Mouse (Mus musculus): ENCODE measurements around the gene Apoc2. TPM values are rescaled to one million over a fixed set of nuclear protein-coding genes. Genes with fewer than 3 reads are reported as not detected.

The Apoc2 gene
- polyA plus RNA-seq, 1 experiment from 2014 or later: not detected

DNA sequence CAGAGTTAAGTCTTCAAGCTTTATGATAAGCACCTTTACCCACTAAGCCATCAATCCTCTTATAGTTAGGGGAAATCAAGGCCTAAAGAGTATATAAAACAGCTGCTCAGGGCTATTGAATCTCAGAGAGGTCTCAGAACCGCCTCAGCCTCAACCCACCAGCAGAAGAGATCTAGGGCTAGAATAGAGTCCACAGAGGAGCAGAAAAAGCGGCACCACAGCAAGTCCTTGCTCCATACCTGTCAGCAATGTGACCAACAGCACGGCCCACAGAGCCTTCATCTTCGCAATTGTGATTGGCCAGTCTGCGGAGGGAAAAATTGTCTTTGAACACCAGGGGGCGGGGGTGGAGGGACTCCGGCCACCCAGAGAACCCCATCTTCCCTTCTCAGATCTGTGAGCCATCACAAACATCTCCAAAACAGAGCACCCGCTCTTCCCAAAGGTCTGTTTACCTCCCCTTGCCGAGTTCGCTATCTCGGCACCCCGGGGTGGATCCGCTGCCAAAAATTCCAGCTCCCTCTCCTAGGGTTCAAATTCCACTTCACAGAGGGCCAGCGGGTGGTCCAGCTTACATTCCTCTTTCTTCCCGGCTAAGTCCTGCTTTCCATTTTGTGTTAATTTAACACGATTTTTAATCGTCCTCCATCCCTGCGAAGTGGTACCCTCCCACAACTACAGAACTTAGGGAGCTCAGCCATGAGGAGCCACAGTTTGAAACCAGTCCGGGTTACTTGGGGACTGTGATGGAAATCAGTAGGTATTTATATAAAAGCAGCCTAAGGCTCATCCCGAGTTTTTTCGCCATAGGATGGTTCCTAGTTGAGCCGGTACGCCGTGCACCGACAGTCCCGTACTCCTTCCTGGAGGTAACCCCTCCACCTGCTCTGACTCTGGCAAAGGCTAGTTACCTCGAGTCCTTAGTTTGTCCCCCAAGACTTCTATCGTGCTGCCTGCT lies 20.5 kb upstream of the Apoc2 start:
- H3K4me2 ChIP-seq: peak overlapping the region; percentile 64
- H3K4me1 ChIP-seq: peaks cover 26% of the 10 kb centered on the region
- ATAC-seq (ENCODE audit: low FRiP score): no peak
- peaks cover 25% of the 10 kb centered on the region for H3K36me3 ChIP-seq (replicated peaks)
- H3K4me3 ChIP-seq (replicated peaks): peak overlapping the region; percentile 35
- H3K9ac ChIP-seq: peak overlapping the region; percentile 50
- 0 out of 2 replicates have a peak, but pooled peaks cover 6% of the 10 kb centered on the region for H3K9me3 ChIP-seq
- WGBS: 3% methylated on average over 28 of the region's 28 CpGs
- no peak overlapping the region for H3K27ac ChIP-seq
- 0 out of 2 replicates have a peak, but pooled peaks cover 4% of the 10 kb centered on the region for H3K27me3 ChIP-seq

DNA sequence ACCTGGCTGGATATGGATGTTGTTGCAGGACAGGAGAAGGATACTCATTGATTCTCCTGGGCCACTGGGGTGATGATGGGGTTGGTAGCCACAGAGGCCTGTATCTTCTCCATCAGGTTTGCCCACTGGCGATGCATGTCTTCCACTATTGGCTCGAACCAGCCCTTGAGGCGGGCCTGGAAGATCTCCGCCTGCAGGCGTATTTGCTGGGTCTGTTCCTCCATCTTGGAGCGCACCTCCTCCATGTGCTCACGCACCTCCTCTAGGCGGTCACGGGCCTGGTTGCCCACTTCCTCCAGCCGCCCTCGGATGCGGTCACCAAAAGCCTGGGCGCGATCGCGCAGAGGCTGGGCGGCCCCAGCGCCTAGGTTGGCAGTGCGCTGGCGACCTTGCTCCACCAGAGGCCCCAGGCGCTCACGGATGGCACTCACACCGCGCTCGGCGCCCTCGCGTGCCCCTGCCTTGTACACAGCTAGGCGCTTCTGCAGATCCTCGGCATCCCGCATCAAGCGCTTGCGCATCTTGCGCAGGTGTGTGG lies 18.7 kb upstream of the Apoc2 start:
- Histone ChIP-seq H3K27me3 (0 out of 2 replicates have a peak, but pooled peaks cover 4% of the 10 kb centered on the region), H3K9me3 (0 out of 2 replicates have a peak, but pooled peaks cover 6% of the 10 kb centered on the region), H3K4me2 (no peak overlapping the region), H3K36me3 (replicated peaks) (peaks cover 11% of the 10 kb centered on the region; the same call in 1 of the 2 replicates), H3K4me3 (replicated peaks) (no peak overlapping the region), H3K27ac (no peak overlapping the region), H3K4me1 (peaks cover 26% of the 10 kb centered on the region), H3K9ac (no peak overlapping the region)
- 95% methylated on average over 34 of the region's 34 CpGs for WGBS
- ATAC-seq (ENCODE audit: low FRiP score): no peak

DNA sequence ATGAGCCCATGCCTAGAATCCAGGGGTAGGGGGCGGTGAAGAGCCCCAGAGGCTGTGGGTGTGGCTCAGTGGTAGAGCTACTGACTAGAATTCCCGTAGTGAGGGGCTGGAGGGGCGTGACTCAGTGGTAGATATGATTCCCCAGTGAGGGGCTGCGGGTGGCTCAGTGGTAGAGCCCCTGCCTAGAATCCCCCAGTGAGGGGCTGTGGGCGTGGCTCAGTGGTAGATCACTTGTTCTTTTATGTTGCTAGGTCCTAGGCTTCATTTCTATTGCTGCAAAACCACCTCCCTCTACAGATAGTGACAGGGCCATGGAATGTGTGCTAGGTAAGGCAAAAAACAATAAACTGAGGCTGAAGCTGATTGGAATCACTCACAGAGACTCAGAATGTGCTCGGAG lies 18.1 kb upstream of the Apoc2 start:
- Histone ChIP-seq H3K27ac (no peak overlapping the region), H3K36me3 (replicated peaks) (peaks cover 11% of the 10 kb centered on the region; the same call in 1 of the 2 replicates), H3K4me3 (replicated peaks) (no peak overlapping the region), H3K27me3 (0 out of 2 replicates have a peak, but pooled peaks cover 4% of the 10 kb centered on the region), H3K9me3 (0 out of 2 replicates have a peak, but pooled peaks cover 6% of the 10 kb centered on the region), H3K4me1 (peaks cover 24% of the 10 kb centered on the region), H3K9ac (no peak overlapping the region), H3K4me2 (no peak overlapping the region)
- ATAC-seq (ENCODE audit: low FRiP score): no peak
- 87% methylated on average over 6 of the region's 6 CpGs for WGBS

DNA sequence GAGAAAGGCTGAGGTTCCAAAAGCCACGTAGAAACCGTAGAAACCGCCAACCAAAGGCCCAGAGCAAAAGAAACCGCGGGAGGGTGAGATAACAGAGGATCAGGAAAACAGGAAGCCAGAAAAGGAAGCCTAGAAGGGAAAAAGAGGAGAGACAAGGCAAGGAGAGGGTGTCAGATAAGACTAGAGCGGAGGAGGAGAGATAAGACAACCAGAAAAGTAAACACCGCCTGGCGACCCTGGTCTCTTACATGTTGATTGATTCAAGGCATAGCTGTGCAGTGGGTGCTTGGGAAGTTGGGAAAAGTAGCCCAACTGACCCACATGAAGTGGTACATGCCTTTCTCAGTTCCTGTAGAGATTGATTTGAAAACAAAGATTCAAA lies 17.5 kb upstream of the Apoc2 start:
- 75% methylated on average over 8 of the region's 8 CpGs for WGBS

DNA sequence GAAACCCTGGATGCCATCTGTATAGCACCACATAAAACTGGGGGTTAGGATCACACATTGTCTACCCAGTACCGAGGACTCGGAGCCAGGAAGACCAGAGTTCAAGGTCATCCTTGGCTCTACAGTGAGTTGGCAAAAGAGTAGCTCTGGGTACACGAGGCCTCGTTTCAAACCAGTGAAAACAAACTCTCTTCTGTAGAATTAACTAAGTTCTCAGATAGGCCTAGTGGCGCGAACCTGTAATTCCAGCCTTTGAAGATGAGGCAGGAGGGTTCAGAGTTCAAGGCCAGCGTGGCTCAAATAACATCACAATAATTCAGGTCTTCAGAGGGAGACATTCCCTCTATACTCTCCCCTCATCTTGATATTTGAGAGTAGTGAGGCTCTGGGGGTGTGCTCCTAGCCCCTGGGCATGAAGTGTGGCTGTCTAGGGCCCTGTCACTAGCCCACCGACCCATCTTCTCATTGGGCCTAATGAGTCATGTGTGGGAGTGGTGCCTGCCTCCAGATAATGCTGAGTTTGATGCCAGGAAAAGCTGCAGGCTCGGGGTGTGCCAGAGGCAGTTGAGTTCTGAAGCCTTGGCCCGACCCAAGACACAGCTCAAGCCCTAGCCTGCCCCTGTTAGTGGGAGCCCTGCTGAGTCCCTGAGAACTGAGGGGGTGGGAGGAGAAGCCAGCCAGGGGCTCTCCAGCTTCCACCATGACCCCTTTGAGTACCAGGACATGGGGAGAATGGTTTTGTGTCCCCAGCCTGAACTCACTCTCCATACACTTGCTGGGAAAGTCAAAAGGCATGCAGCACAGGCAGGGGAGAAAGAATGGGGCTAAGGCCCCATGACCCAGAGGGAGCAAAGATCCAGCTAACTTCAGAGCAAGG lies 16.8 kb upstream of the Apoc2 start:
- 0 out of 2 replicates have a peak, but pooled peaks cover 6% of the 10 kb centered on the region for H3K9me3 ChIP-seq
- peaks cover 11% of the 10 kb centered on the region; the same call in 1 of the 2 replicates for H3K36me3 ChIP-seq (replicated peaks)
- peaks cover 22% of the 10 kb centered on the region for H3K4me1 ChIP-seq
- no peak overlapping the region for H3K9ac ChIP-seq
- 84% methylated on average over 10 of the region's 10 CpGs for WGBS
- no peak overlapping the region for H3K27ac ChIP-seq
- no peak overlapping the region for H3K4me2 ChIP-seq
- no peak overlapping the region for H3K4me3 ChIP-seq (replicated peaks)
- H3K27me3 ChIP-seq: 0 out of 2 replicates have a peak, but pooled peaks cover 4% of the 10 kb centered on the region
- ATAC-seq (ENCODE audit: low FRiP score): no peak

More for the DNA sequence above, 17.5 kb upstream of the Apoc2 start:
- no peak overlapping the region for H3K9ac ChIP-seq
- ATAC-seq (ENCODE audit: low FRiP score): no peak
- no peak overlapping the region for H3K4me3 ChIP-seq (replicated peaks)
- 0 out of 2 replicates have a peak, but pooled peaks cover 4% of the 10 kb centered on the region for H3K27me3 ChIP-seq
- no peak overlapping the region for H3K27ac ChIP-seq
- H3K4me2 ChIP-seq: no peak overlapping the region
- 0 out of 2 replicates have a peak, but pooled peaks cover 6% of the 10 kb centered on the region for H3K9me3 ChIP-seq
- H3K36me3 ChIP-seq (replicated peaks): peaks cover 11% of the 10 kb centered on the region; the same call in 1 of the 2 replicates
- peaks cover 23% of the 10 kb centered on the region for H3K4me1 ChIP-seq

DNA sequence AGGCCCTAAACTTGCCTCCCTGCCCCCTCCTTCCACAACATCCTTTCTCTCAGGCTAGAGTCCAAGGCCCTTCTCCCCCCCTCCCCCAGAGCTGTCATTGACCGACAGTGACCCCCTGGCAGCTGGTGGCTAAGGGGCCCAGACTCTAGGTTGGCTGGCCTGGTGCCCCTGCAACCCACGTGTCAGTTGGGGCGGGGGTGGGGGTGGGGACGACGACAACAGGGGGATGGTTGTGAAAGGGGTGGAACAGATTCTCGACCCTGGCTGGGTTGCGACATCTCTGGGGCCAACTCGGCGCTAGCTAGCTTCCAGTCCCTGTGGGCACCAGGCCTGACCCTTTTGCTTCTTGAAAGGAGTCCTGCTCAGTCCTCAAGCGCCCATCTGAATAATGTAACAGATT lies 15.7 kb upstream of the Apoc2 start:
- Histone ChIP-seq H3K4me1 (peaks cover 10% of the 10 kb centered on the region), H3K4me3 (replicated peaks) (no peak overlapping the region), H3K4me2 (no peak overlapping the region), H3K9ac (no peak overlapping the region), H3K27ac (no peak overlapping the region), H3K27me3 (no peaks in the 10 kb centered on the region), H3K9me3 (0 out of 2 replicates have a peak, but pooled peaks cover 6% of the 10 kb centered on the region), H3K36me3 (replicated peaks) (peaks cover 11% of the 10 kb centered on the region; the same call in 1 of the 2 replicates)
- ATAC-seq (ENCODE audit: low FRiP score): no peak
- 38% methylated on average over 10 of the region's 10 CpGs for WGBS

DNA sequence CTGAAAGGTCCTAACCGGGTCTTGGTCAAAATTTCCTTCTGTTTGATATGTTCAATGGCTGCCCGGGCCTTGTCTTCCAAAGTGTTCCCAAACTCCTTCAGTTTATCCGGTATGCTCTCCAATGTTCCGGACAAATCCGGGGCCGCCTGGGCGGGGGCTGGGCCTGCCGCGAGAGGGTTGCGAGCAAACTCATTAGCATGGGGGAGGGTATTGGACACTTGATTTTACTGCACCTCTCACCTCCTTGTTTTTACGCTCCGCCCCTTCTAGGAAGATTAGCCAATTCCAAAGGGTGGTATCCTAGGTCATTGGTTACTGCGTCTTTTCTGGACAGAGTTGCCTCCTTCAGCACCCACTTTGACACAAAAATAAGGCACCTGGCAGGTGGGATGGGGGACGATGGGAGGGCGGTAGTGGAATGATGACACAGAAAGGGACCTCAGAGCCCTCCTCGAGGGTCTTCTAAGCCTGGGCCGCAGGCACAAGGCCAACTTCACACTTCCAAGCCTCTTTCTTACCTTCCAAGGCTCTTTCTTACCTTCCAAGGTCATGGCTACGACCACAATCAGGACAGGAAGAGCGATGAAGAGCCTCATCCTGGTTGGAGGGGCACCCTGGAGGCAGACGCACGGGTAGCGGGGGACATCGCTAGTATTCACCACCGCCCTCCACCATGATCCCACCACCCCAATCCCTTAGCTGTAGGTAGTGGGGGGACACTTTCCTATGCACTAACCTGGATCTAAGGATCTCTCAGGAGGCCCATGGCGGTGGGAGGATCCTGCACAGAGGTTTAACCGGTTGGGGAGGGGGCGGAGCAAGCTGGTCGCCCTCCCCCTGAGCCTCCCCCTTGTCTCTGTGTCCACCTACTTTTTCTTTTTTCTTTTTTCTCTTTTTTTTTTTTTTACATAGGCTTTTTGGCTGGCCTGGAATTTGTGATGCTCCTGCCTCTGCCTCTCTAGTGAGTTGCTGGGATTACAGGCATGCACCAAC lies 14.4 kb upstream of the Apoc2 start, which contains the start of gene Apoc1:
TSS of gene Apoc1 (minus strand) at position 788 of the 993 bp plus-strand sequence.
- H3K4me3 ChIP-seq (replicated peaks): no peak within 1 kb of the TSS
- no peak within 1 kb of the TSS for H3K9ac ChIP-seq
- peaks cover 5% of the 10 kb centered on the region; the same call in 1 of the 2 replicates for H3K4me1 ChIP-seq
- H3K27ac ChIP-seq: no peak within 1 kb of the TSS
- no peak for ATAC-seq (ENCODE audit: low FRiP score)
- H3K36me3 ChIP-seq (replicated peaks): peaks cover 11% of the 10 kb centered on the region; the same call in 1 of the 2 replicates
- H3K27me3 ChIP-seq: no peaks in the 10 kb centered on the region
- no peak within 1 kb of the TSS for H3K4me2 ChIP-seq
- 0 out of 2 replicates have a peak, but pooled peaks cover 6% of the 10 kb centered on the region for H3K9me3 ChIP-seq
- 49% methylated on average over 28 of the region's 28 CpGs for WGBS

DNA sequence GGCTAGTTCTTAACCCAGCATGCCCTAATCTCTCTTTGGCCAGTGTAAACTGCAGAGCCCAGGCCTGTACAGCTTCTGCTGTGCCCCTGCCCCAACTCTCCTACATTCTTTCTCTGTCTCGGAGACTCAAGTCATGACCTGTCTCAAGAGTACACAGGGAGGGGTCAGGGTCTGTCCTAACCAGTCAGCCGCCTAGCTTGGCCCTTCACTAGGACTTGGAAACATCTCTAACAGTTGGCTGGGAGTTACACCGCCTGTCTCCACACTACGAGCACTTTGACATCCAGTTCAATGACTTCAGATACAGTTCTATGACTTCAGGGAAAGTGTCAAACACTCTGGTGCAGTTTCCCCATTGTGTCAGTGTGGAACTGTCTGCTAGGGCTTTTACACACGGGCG lies 13.7 kb upstream of the Apoc2 start:
- H3K36me3 ChIP-seq (replicated peaks): peaks cover 5% of the 10 kb centered on the region; the same call in 1 of the 2 replicates
- H3K4me3 ChIP-seq (replicated peaks): no peak overlapping the region
- WGBS: 84% methylated on average over 6 of the region's 6 CpGs

DNA sequence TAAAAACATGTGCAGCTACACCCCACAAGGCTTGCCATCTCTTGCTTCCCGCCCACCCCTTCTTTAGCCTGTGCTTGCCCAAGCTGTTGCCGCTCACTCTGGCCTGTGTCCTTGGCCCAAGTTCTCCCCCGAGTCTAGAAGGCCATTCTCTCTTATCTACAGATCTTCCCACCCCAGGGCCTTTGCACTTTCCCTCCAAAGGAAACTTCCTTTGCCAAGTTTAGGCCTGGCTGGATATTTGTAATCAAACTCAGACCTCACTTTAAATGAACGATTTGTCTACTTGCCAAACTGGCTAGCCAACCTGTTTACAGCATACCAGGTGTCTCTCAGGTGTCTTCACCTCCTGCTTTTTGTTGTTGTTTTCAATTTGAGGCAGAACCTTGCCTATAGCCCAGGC lies 13.1 kb upstream of the Apoc2 start:
- no peaks in the 10 kb centered on the region for H3K27me3 ChIP-seq
- no peak for ATAC-seq (ENCODE audit: low FRiP score)
- no peak overlapping the region for H3K9ac ChIP-seq
- 89% methylated on average over 4 of the region's 4 CpGs for WGBS
- H3K4me1 ChIP-seq: peaks cover 5% of the 10 kb centered on the region; the same call in 1 of the 2 replicates
- H3K4me3 ChIP-seq (replicated peaks): no peak overlapping the region
- 0 out of 2 replicates have a peak, but pooled peaks cover under 1% of the 10 kb centered on the region for H3K36me3 ChIP-seq (replicated peaks)
- H3K4me2 ChIP-seq: no peak overlapping the region
- no peak overlapping the region for H3K27ac ChIP-seq
- no peaks in the 10 kb centered on the region for H3K9me3 ChIP-seq

More for the DNA sequence above, 13.7 kb upstream of the Apoc2 start:
- no peak overlapping the region for H3K9ac ChIP-seq
- H3K9me3 ChIP-seq: 0 out of 2 replicates have a peak, but pooled peaks cover under 1% of the 10 kb centered on the region
- no peak for ATAC-seq (ENCODE audit: low FRiP score)
- peaks cover 5% of the 10 kb centered on the region; the same call in 1 of the 2 replicates for H3K4me1 ChIP-seq
- no peak overlapping the region for H3K4me2 ChIP-seq
- no peak overlapping the region for H3K27ac ChIP-seq
- no peaks in the 10 kb centered on the region for H3K27me3 ChIP-seq

DNA sequence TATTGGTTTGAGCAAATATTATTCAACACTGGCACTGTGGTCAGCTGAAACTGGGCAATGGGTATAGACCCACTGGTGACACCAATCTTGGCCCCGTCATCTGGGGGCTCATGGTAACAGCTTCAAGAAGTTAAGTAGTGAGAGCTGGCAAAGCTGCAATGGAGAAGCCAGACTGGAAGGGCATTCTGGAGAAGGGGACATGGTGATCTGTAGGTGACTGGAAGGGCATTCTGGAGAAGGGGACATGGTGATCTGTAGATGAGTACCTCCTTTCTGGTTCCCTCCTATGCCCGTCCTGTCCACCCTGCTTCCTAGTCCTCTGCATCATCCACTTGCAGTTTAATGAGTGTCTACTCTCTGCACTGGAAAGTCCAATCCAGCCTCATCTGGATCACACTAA lies 10.9 kb upstream of the Apoc2 start:
- H3K27me3 ChIP-seq: no peaks in the 10 kb centered on the region
- ATAC-seq (ENCODE audit: low FRiP score): no peak
- no peak overlapping the region for H3K27ac ChIP-seq
- H3K9me3 ChIP-seq: no peaks in the 10 kb centered on the region
- H3K4me3 ChIP-seq (replicated peaks): no peak overlapping the region
- no peak overlapping the region for H3K9ac ChIP-seq
- no peaks in the 10 kb centered on the region for H3K36me3 ChIP-seq (replicated peaks)
- H3K4me1 ChIP-seq: peaks cover 4% of the 10 kb centered on the region; the same call in 1 of the 2 replicates
- no peak overlapping the region for H3K4me2 ChIP-seq
- WGBS: 98% methylated on average over 2 of the region's 2 CpGs

Measured in forebrain, embryonic 12.5 days (tissue).